Comparison of ENCODE assay signal across 9 mouse cellular contexts in genomic region chr7:79515861-79516260, GRCm38 (mm10). TPM values are rescaled to one million over a fixed set of nuclear protein-coding genes. Genes with fewer than 3 reads are reported as not detected.
DNase-seq lines count a peak whose midpoint lies in the region; ATAC-seq and TF ChIP-seq lines count a peak whose summit lies in the region.
"Had no signal": no experiment of that assay in that cellular context is flagged by ENCODE, and none has a peak within 500 bp of the region (broad histone marks: within the 10 kb centered on the region; RNA-seq: fewer than 3 reads in every experiment).

No protein-coding gene starts in this region.

- no peak overlapping the region for H3K9ac ChIP-seq in kidney, embryonic 15.5 days
- no peak overlapping the region for H3K9ac ChIP-seq in embryonic facial prominence, embryonic 15.5 days
- no peak overlapping the region for H3K9ac ChIP-seq in intestine, embryonic 14.5 days (ENCODE audit: low read length)
- peak overlapping the region; percentile 69 for H3K9ac ChIP-seq in midbrain, embryonic 16.5 days (ENCODE audit: low read depth, low read length)

- H3K27ac ChIP-seq in kidney, embryonic 15.5 days: no peak overlapping the region
- H3K27ac ChIP-seq in kidney, adult 2 months (ENCODE audit: insufficient read depth, low read depth, low read length): no peak overlapping the region
- H3K27ac ChIP-seq in embryonic facial prominence, embryonic 15.5 days (replicated peaks): no peak overlapping the region
- H3K27ac ChIP-seq in intestine, embryonic 14.5 days (ENCODE audit: low read depth): no peak overlapping the region
- peak overlapping the region; percentile 83 for H3K27ac ChIP-seq in midbrain, embryonic 16.5 days (ENCODE audit: low read length)

- TF ChIP-seq POLR2A in kidney, adult 2 months (IDR thresholded peaks at IDR 0.05; ENCODE audit: low read depth, low read length): no peak

- H3K27me3 ChIP-seq in kidney, embryonic 15.5 days: peaks cover 99% of the 10 kb centered on the region
- H3K27me3 ChIP-seq in kidney, adult 2 months (replicated peaks; ENCODE audit: control insufficient read depth, insufficient read depth, low read length): peaks cover 5% of the 10 kb centered on the region
- H3K27me3 ChIP-seq in embryonic facial prominence, embryonic 15.5 days: peaks cover 91% of the 10 kb centered on the region
- H3K27me3 ChIP-seq in intestine, embryonic 14.5 days (replicated peaks; ENCODE audit: control insufficient read depth, insufficient read depth, low read length): peaks cover 87% of the 10 kb centered on the region
- H3K27me3 ChIP-seq in midbrain, embryonic 16.5 days (ENCODE audit: control insufficient read depth, insufficient read depth, low read depth, low read length): peaks cover 5% of the 10 kb centered on the region; the same call in 1 of the 2 replicates

- no peak for ATAC-seq in kidney, embryonic 15.5 days (replicated peaks; ENCODE audit: low FRiP score)
- no peak for ATAC-seq in embryonic facial prominence, embryonic 15.5 days (ENCODE audit: insufficient number of reproducible peaks, low FRiP score, low TSS enrichment, low read depth)
- ATAC-seq in intestine, embryonic 14.5 days (replicated peaks; ENCODE audit: low FRiP score, low TSS enrichment, low read depth): no peak
- no peak for ATAC-seq in midbrain, embryonic 16.5 days
- no peak for ATAC-seq in CD4-positive, CD25-positive, alpha-beta regulatory T cell, adult 4 months

- peaks cover 11% of the 10 kb centered on the region for H3K4me1 ChIP-seq in kidney, embryonic 15.5 days
- no peaks in the 10 kb centered on the region for H3K4me1 ChIP-seq in kidney, adult 2 months (ENCODE audit: control insufficient read depth, insufficient read depth, low read length)
- H3K4me1 ChIP-seq in embryonic facial prominence, embryonic 15.5 days: peaks cover 15% of the 10 kb centered on the region
- H3K4me1 ChIP-seq in intestine, embryonic 14.5 days (replicated peaks; ENCODE audit: control insufficient read depth, insufficient read depth, low read length): peaks cover 5% of the 10 kb centered on the region; the same call in 1 of the 2 replicates
- peaks cover 54% of the 10 kb centered on the region for H3K4me1 ChIP-seq in midbrain, embryonic 16.5 days (ENCODE audit: control insufficient read depth, insufficient read depth, low read length)

- H3K4me3 ChIP-seq in kidney, embryonic 15.5 days (replicated peaks): peak overlapping the region; percentile 46
- H3K4me3 ChIP-seq in kidney, adult 2 months (ENCODE audit: insufficient read depth, low read depth, low read length): no peak overlapping the region
- peak overlapping the region; percentile 43 for H3K4me3 ChIP-seq in embryonic facial prominence, embryonic 15.5 days (replicated peaks)
- peak overlapping the region; percentile 37 for H3K4me3 ChIP-seq in intestine, embryonic 14.5 days (ENCODE audit: low read depth, low read length)
- H3K4me3 ChIP-seq in midbrain, embryonic 16.5 days (ENCODE audit: low read depth, low read length): peak overlapping the region; percentile 36

- no peak for TF ChIP-seq CTCF in kidney, adult 2 months (conservative IDR thresholded peaks at IDR 0.05; ENCODE audit: insufficient read depth, insufficient read length, low read depth, low read length)

- no peaks in the 10 kb centered on the region for H3K9me3 ChIP-seq in kidney, embryonic 15.5 days (replicated peaks)
- no peaks in the 10 kb centered on the region for H3K9me3 ChIP-seq in embryonic facial prominence, embryonic 15.5 days (replicated peaks)
- H3K9me3 ChIP-seq in intestine, embryonic 14.5 days (ENCODE audit: control insufficient read depth, low read length): no peaks in the 10 kb centered on the region
- H3K9me3 ChIP-seq in midbrain, embryonic 16.5 days (replicated peaks; ENCODE audit: control insufficient read depth, low read length, poor library complexity, severe bottlenecking): no peaks in the 10 kb centered on the region
- H3K9me3 ChIP-seq: G1E had no signal

- 42% methylated on average over 9 of the region's 9 CpGs for WGBS in kidney, embryonic 15.5 days
- WGBS in kidney, adult 2 months: 63% methylated on average over 9 of the region's 9 CpGs
- WGBS in embryonic facial prominence, embryonic 15.5 days: 35% methylated on average over 9 of the region's 9 CpGs
- 42% methylated on average over 9 of the region's 9 CpGs for whole genome bisulfite sequencing in intestine, embryonic 14.5 days
- WGBS in midbrain, embryonic 16.5 days: 44% methylated on average over 9 of the region's 9 CpGs

- DNase-seq in kidney, adult 2 months: no peak
- DNase-seq in intestine, embryonic 14.5 days (ENCODE audit: low spot score): no peak
- no peak for DNase-seq in spleen, postnatal 4 days (ENCODE audit: low spot score in 2 of 2)
- no peak for DNase-seq in spleen, adult 12 weeks (ENCODE audit: low spot score)

- H3K36me3 ChIP-seq in kidney, embryonic 15.5 days: no peaks in the 10 kb centered on the region
- H3K36me3 ChIP-seq in kidney, adult 2 months (ENCODE audit: control insufficient read depth, insufficient read depth, low read length): no peaks in the 10 kb centered on the region
- H3K36me3 ChIP-seq in embryonic facial prominence, embryonic 15.5 days: no peaks in the 10 kb centered on the region
- no peaks in the 10 kb centered on the region for H3K36me3 ChIP-seq in intestine, embryonic 14.5 days (ENCODE audit: control insufficient read depth, insufficient read depth, low read length)
- no peaks in the 10 kb centered on the region for H3K36me3 ChIP-seq in midbrain, embryonic 16.5 days (ENCODE audit: control insufficient read depth, insufficient read depth, low read length)
- H3K36me3 ChIP-seq: G1E had no signal

- H3K4me2 ChIP-seq in kidney, embryonic 15.5 days: peak overlapping the region; percentile 82
- H3K4me2 ChIP-seq in embryonic facial prominence, embryonic 15.5 days (replicated peaks): peak overlapping the region; percentile 70
- H3K4me2 ChIP-seq in intestine, embryonic 14.5 days (ENCODE audit: low read length): peak overlapping the region; percentile 60
- H3K4me2 ChIP-seq in midbrain, embryonic 16.5 days (ENCODE audit: low read length): peak overlapping the region; percentile 61

RNA-seq across cellular contexts. Expression of gene Polg, which starts 49.7 kb away (rescaled TPM):
- 32.9 and 36.7 TPM in 2 replicates for polyA plus RNA-seq in kidney, embryonic 15.5 days (2015; fragmentation: Nextera tagmentation; extraction: Ambion mirVana)
- 33.8 and 35.3 TPM in 2 replicates for polyA plus RNA-seq in kidney, adult 2 months (2012; rRNA removed)
- 32.7 and 42.6 TPM in 2 replicates for polyA plus RNA-seq in embryonic facial prominence, embryonic 15.5 days (2015; fragmentation: Nextera tagmentation; extraction: Ambion mirVana)
- 36.4 and 44.8 TPM in 2 replicates for polyA plus RNA-seq in intestine, embryonic 14.5 days (2014; fragmentation: Nextera tagmentation; extraction: Ambion mirVana)
- polyA plus RNA-seq in midbrain, embryonic 16.5 days (2015; fragmentation: Nextera tagmentation; extraction: Ambion mirVana): 19.7 and 22.0 TPM in 2 replicates
- polyA plus RNA-seq in CD4-positive, CD25-positive, alpha-beta regulatory T cell, adult 4 months (2017; shearing (Covaris generic)): 10 to 100 TPM; 29.3 to 34.8 TPM
